Mouse (Mus musculus): ENCODE measurements around the gene Dyx1c1. TPM values are rescaled to one million over a fixed set of nuclear protein-coding genes. Genes with fewer than 3 reads are reported as not detected.

The Dyx1c1 gene
- total RNA-seq, 1 experiment: 1.2 TPM

GRCm38 (mm10) chr9:72923068-72923467, 35.5 kb upstream of the Dyx1c1 start:
- H3K4me3 ChIP-seq (ENCODE audit: insufficient read depth in 1 of 2, low read depth in 1 of 2, low read length in 2 of 2, poor library complexity in 1 of 2, severe bottlenecking in 1 of 2): no peak overlapping the region
- H3K4me1 ChIP-seq (ENCODE audit: control insufficient read depth in 2 of 2, insufficient read depth in 2 of 2, low read length in 2 of 2, poor library complexity in 1 of 2): peaks cover 0 to 1% of the 10 kb centered on the region in 2 experiments; a peak in 1 of 4 replicates
- DNase-seq (ENCODE audit: low read depth, low spot score): no peak
- TF ChIP-seq HCFC1 (IDR thresholded peaks at IDR 0.05; ENCODE audit: borderline replicate concordance, insufficient read depth, low read length): no peak
- TF ChIP-seq ZNF384 (IDR thresholded peaks at IDR 0.05; ENCODE audit: low read depth, low read length): no peak
- no peak for TF ChIP-seq CHD2 (IDR thresholded peaks at IDR 0.05; ENCODE audit: low read depth, low read length)
- TF ChIP-seq ZC3H11A (IDR thresholded peaks at IDR 0.05; ENCODE audit: borderline replicate concordance, low read depth, low read length): no peak
- no peak for TF ChIP-seq MAFK (IDR thresholded peaks at IDR 0.05; ENCODE audit: insufficient read depth, low read depth, low read length)
- no peak overlapping the region for H3K9ac ChIP-seq (ENCODE audit: insufficient read depth, low read depth, low read length, poor library complexity, severe bottlenecking)
- in situ Hi-C loops (cut with MboI; ENCODE audit: low sequenced_read_pairs in 2 of 2, unreplicated experiment in 2 of 2): no loop called here
- no peaks in the 10 kb centered on the region for H3K36me3 ChIP-seq (ENCODE audit: control insufficient read depth, insufficient read depth, low read length, poor library complexity, severe bottlenecking)
- no peaks in the 10 kb centered on the region for H3K9me3 ChIP-seq (ENCODE audit: control insufficient read depth, insufficient read depth, low read depth, low read length)
- H3K27ac ChIP-seq (ENCODE audit: insufficient read depth, low read depth, low read length, poor library complexity, severe bottlenecking): no peak overlapping the region

- Histone ChIP-seq H3K9me3 (ENCODE audit: control insufficient read depth, insufficient read depth, low read depth, low read length) (no peaks in the 10 kb centered on the region), H3K4me1 (ENCODE audit: control insufficient read depth in 2 of 2, insufficient read depth in 2 of 2, low read length in 2 of 2, poor library complexity in 1 of 2) (peaks cover 0 to 1% of the 10 kb centered on the region in 2 experiments; a peak in 1 of 4 replicates), H3K4me3 (ENCODE audit: insufficient read depth in 1 of 2, low read depth in 1 of 2, low read length in 2 of 2, poor library complexity in 1 of 2, severe bottlenecking in 1 of 2) (peak within 1 kb of the TSS; percentile 78 to 82), H3K36me3 (ENCODE audit: control insufficient read depth, insufficient read depth, low read length, poor library complexity, severe bottlenecking) (no peaks in the 10 kb centered on the region), H3K27ac (ENCODE audit: insufficient read depth, low read depth, low read length, poor library complexity, severe bottlenecking) (no peak within 1 kb of the TSS), H3K9ac (ENCODE audit: insufficient read depth, low read depth, low read length, poor library complexity, severe bottlenecking) (peak within 1 kb of the TSS; percentile 78)
- TF ChIP-seq HCFC1 (IDR thresholded peaks at IDR 0.05; ENCODE audit: borderline replicate concordance, insufficient read depth, low read length): peak; percentile 61; the same call in 1 of the 2 replicates
- no peak for TF ChIP-seq MAFK (IDR thresholded peaks at IDR 0.05; ENCODE audit: insufficient read depth, low read depth, low read length)
- in situ Hi-C loops (cut with MboI; ENCODE audit: low sequenced_read_pairs in 2 of 2, unreplicated experiment in 2 of 2): no loop called here
- DNase-seq (ENCODE audit: low read depth, low spot score): no peak
Observed at GRCm38 (mm10) chr9:72925021-72925934, 33.3 kb upstream of the Dyx1c1 start, which contains the start of gene Pygo1. Gene Pygo1 (plus strand): TSS chr9:72925645.

- DNase-seq (ENCODE audit: low read depth, low spot score): no peak
- in situ Hi-C loops (cut with MboI; ENCODE audit: low sequenced_read_pairs in 2 of 2, unreplicated experiment in 2 of 2): no loop called here
- H3K36me3 ChIP-seq (ENCODE audit: control insufficient read depth, insufficient read depth, low read length, poor library complexity, severe bottlenecking): no peaks in the 10 kb centered on the region
- H3K9ac ChIP-seq (ENCODE audit: insufficient read depth, low read depth, low read length, poor library complexity, severe bottlenecking): peak overlapping the region; percentile 78
- TF ChIP-seq HCFC1 (IDR thresholded peaks at IDR 0.05; ENCODE audit: borderline replicate concordance, insufficient read depth, low read length) (no peak), MAFK (IDR thresholded peaks at IDR 0.05; ENCODE audit: insufficient read depth, low read depth, low read length) (no peak), CHD2 (IDR thresholded peaks at IDR 0.05; ENCODE audit: low read depth, low read length) (no peak), ZNF384 (IDR thresholded peaks at IDR 0.05; ENCODE audit: low read depth, low read length) (no peak), ZC3H11A (IDR thresholded peaks at IDR 0.05; ENCODE audit: borderline replicate concordance, low read depth, low read length) (no peak)
- no peak overlapping the region for H3K27ac ChIP-seq (ENCODE audit: insufficient read depth, low read depth, low read length, poor library complexity, severe bottlenecking)
- peaks cover 0 to 1% of the 10 kb centered on the region in 2 experiments; a peak in 1 of 4 replicates for H3K4me1 ChIP-seq (ENCODE audit: control insufficient read depth in 2 of 2, insufficient read depth in 2 of 2, low read length in 2 of 2, poor library complexity in 1 of 2)
- no peaks in the 10 kb centered on the region for H3K9me3 ChIP-seq (ENCODE audit: control insufficient read depth, insufficient read depth, low read depth, low read length)
- H3K4me3 ChIP-seq (ENCODE audit: insufficient read depth in 1 of 2, low read depth in 1 of 2, low read length in 2 of 2, poor library complexity in 1 of 2, severe bottlenecking in 1 of 2): peak overlapping the region; percentile 78 to 82
Observed at GRCm38 (mm10) chr9:72925935-72926258, 32.7 kb upstream of the Dyx1c1 start.

GRCm38 (mm10) chr9:72931166-72931790, 27.3 kb upstream of the Dyx1c1 start:
- H3K4me1 ChIP-seq (ENCODE audit: control insufficient read depth in 2 of 2, insufficient read depth in 2 of 2, low read length in 2 of 2, poor library complexity in 1 of 2): no peaks in the 10 kb centered on the region
- in situ Hi-C loops (cut with MboI; ENCODE audit: low sequenced_read_pairs in 2 of 2, unreplicated experiment in 2 of 2): no loop called here
- no peaks in the 10 kb centered on the region for H3K36me3 ChIP-seq (ENCODE audit: control insufficient read depth, insufficient read depth, low read length, poor library complexity, severe bottlenecking)
- H3K9me3 ChIP-seq (ENCODE audit: control insufficient read depth, insufficient read depth, low read depth, low read length): no peaks in the 10 kb centered on the region
- no peak overlapping the region for H3K9ac ChIP-seq (ENCODE audit: insufficient read depth, low read depth, low read length, poor library complexity, severe bottlenecking)
- TF ChIP-seq CHD2 (IDR thresholded peaks at IDR 0.05; ENCODE audit: low read depth, low read length): no peak
- no peak for TF ChIP-seq MAFK (IDR thresholded peaks at IDR 0.05; ENCODE audit: insufficient read depth, low read depth, low read length)
- no peak overlapping the region for H3K4me3 ChIP-seq (ENCODE audit: insufficient read depth in 1 of 2, low read depth in 1 of 2, low read length in 2 of 2, poor library complexity in 1 of 2, severe bottlenecking in 1 of 2)
- no peak overlapping the region for H3K27ac ChIP-seq (ENCODE audit: insufficient read depth, low read depth, low read length, poor library complexity, severe bottlenecking)
- no peak for DNase-seq (ENCODE audit: low read depth, low spot score)

All from ES-E14 (cell line).